Mouse (Mus musculus): ENCODE measurements around the gene Wdfy3. TPM values are rescaled to one million over a fixed set of nuclear protein-coding genes. Genes with fewer than 3 reads are reported as not detected.

Wdfy3 gene
- total and polyA plus RNA-seq, 2 experiments from 2014 or later: 5.2 to 25.8 TPM

GRCm38 (mm10) chr5:101861786-101862571, 207.7 kb downstream of the Wdfy3 start:
- ATAC-seq (ENCODE audit: insufficient read depth, low read depth) (no peak), DNase-seq (ENCODE audit: low spot score) (no peak)
- Histone ChIP-seq H3K27ac (ENCODE audit: low read depth) (no peak overlapping the region), H3K4me1 (ENCODE audit: control insufficient read depth, insufficient read depth) (no peaks in the 10 kb centered on the region), H3K9ac (replicated peaks; ENCODE audit: low read depth, low read length) (no peak overlapping the region), H3K4me3 (ENCODE audit: low read depth, low read length) (no peak overlapping the region), H3K36me3 (replicated peaks; ENCODE audit: control insufficient read depth, insufficient read depth, low read length) (peaks cover 78% of the 10 kb centered on the region), H3K9me3 (replicated peaks; ENCODE audit: control insufficient read depth, low read length) (no peaks in the 10 kb centered on the region), H3K4me2 (ENCODE audit: low read depth, low read length) (no peak overlapping the region), H3K27me3 (ENCODE audit: control insufficient read depth, insufficient read depth, low read length) (no peaks in the 10 kb centered on the region)
- WGBS: 86% methylated on average over 18 of the region's 18 CpGs
- TF ChIP-seq CTCF (IDR thresholded peaks at IDR 0.05; ENCODE audit: low read depth) (no peak), EP300 (IDR thresholded peaks at IDR 0.05; ENCODE audit: low read depth) (no peak)

GRCm38 (mm10) chr5:101858891-101859436, 210.8 kb downstream of the Wdfy3 start:
- no peak overlapping the region for H3K9ac ChIP-seq (replicated peaks; ENCODE audit: low read depth, low read length)
- H3K4me2 ChIP-seq (ENCODE audit: low read depth, low read length): no peak overlapping the region
- no peaks in the 10 kb centered on the region for H3K9me3 ChIP-seq (replicated peaks; ENCODE audit: control insufficient read depth, low read length)
- 89% methylated on average over 10 of the region's 10 CpGs for WGBS
- DNase-seq (ENCODE audit: low spot score): no peak
- no peaks in the 10 kb centered on the region for H3K27me3 ChIP-seq (ENCODE audit: control insufficient read depth, insufficient read depth, low read length)
- ATAC-seq (ENCODE audit: insufficient read depth, low read depth): no peak
- H3K27ac ChIP-seq (ENCODE audit: low read depth): no peak overlapping the region
- no peak for TF ChIP-seq EP300 (IDR thresholded peaks at IDR 0.05; ENCODE audit: low read depth)
- TF ChIP-seq CTCF (IDR thresholded peaks at IDR 0.05; ENCODE audit: low read depth): no peak
- no peak overlapping the region for H3K4me3 ChIP-seq (ENCODE audit: low read depth, low read length)
- no peaks in the 10 kb centered on the region for H3K4me1 ChIP-seq (ENCODE audit: control insufficient read depth, insufficient read depth)
- peaks cover 78% of the 10 kb centered on the region for H3K36me3 ChIP-seq (replicated peaks; ENCODE audit: control insufficient read depth, insufficient read depth, low read length)

GRCm38 (mm10) chr5:101855475-101855874, 214.2 kb downstream of the Wdfy3 start:
- Histone ChIP-seq H3K27ac (ENCODE audit: low read depth) (no peak overlapping the region), H3K9ac (replicated peaks; ENCODE audit: low read depth, low read length) (no peak overlapping the region), H3K27me3 (ENCODE audit: control insufficient read depth, insufficient read depth, low read length) (no peaks in the 10 kb centered on the region), H3K4me3 (ENCODE audit: low read depth, low read length) (no peak overlapping the region), H3K4me1 (ENCODE audit: control insufficient read depth, insufficient read depth) (no peaks in the 10 kb centered on the region), H3K36me3 (replicated peaks; ENCODE audit: control insufficient read depth, insufficient read depth, low read length) (peaks cover 78% of the 10 kb centered on the region), H3K9me3 (replicated peaks; ENCODE audit: control insufficient read depth, low read length) (no peaks in the 10 kb centered on the region), H3K4me2 (ENCODE audit: low read depth, low read length) (no peak overlapping the region)
- ATAC-seq (ENCODE audit: insufficient read depth, low read depth) (no peak), DNase-seq (ENCODE audit: low spot score) (no peak)
- no peak for TF ChIP-seq CTCF (IDR thresholded peaks at IDR 0.05; ENCODE audit: low read depth)
- TF ChIP-seq EP300 (IDR thresholded peaks at IDR 0.05; ENCODE audit: low read depth): no peak
- WGBS: 92% methylated on average over 16 of the region's 16 CpGs

- TF ChIP-seq EP300 (IDR thresholded peaks at IDR 0.05; ENCODE audit: low read depth) (no peak), CTCF (IDR thresholded peaks at IDR 0.05; ENCODE audit: low read depth) (no peak)
- peaks cover 82% of the 10 kb centered on the region for H3K36me3 ChIP-seq (replicated peaks; ENCODE audit: control insufficient read depth, insufficient read depth, low read length)
- ATAC-seq (ENCODE audit: insufficient read depth, low read depth): no peak
- H3K4me2 ChIP-seq (ENCODE audit: low read depth, low read length): no peak overlapping the region
- H3K9ac ChIP-seq (replicated peaks; ENCODE audit: low read depth, low read length): no peak overlapping the region
- H3K4me1 ChIP-seq (ENCODE audit: control insufficient read depth, insufficient read depth): no peaks in the 10 kb centered on the region
- no peaks in the 10 kb centered on the region for H3K9me3 ChIP-seq (replicated peaks; ENCODE audit: control insufficient read depth, low read length)
- H3K4me3 ChIP-seq (ENCODE audit: low read depth, low read length): no peak overlapping the region
- DNase-seq (ENCODE audit: low spot score): no peak
- no peak overlapping the region for H3K27ac ChIP-seq (ENCODE audit: low read depth)
- 82% methylated on average over 7 of the region's 7 CpGs for WGBS
- no peaks in the 10 kb centered on the region for H3K27me3 ChIP-seq (ENCODE audit: control insufficient read depth, insufficient read depth, low read length)
Observed at GRCm38 (mm10) chr5:101854667-101855066, 215.1 kb downstream of the Wdfy3 start.

GRCm38 (mm10) chr5:101854100-101854499, 215.6 kb downstream of the Wdfy3 start:
- no peaks in the 10 kb centered on the region for H3K4me1 ChIP-seq (ENCODE audit: control insufficient read depth, insufficient read depth)
- H3K9me3 ChIP-seq (replicated peaks; ENCODE audit: control insufficient read depth, low read length): no peaks in the 10 kb centered on the region
- no peak for ATAC-seq (ENCODE audit: insufficient read depth, low read depth)
- H3K27me3 ChIP-seq (ENCODE audit: control insufficient read depth, insufficient read depth, low read length): no peaks in the 10 kb centered on the region
- DNase-seq (ENCODE audit: low spot score): no peak
- no peak overlapping the region for H3K9ac ChIP-seq (replicated peaks; ENCODE audit: low read depth, low read length)
- no peak overlapping the region for H3K27ac ChIP-seq (ENCODE audit: low read depth)
- H3K4me2 ChIP-seq (ENCODE audit: low read depth, low read length): no peak overlapping the region
- 94% methylated on average over 11 of the region's 11 CpGs for WGBS
- H3K36me3 ChIP-seq (replicated peaks; ENCODE audit: control insufficient read depth, insufficient read depth, low read length): peaks cover 82% of the 10 kb centered on the region
- TF ChIP-seq CTCF (IDR thresholded peaks at IDR 0.05; ENCODE audit: low read depth) (no peak), EP300 (IDR thresholded peaks at IDR 0.05; ENCODE audit: low read depth) (no peak)
- H3K4me3 ChIP-seq (ENCODE audit: low read depth, low read length): no peak overlapping the region

All from heart, postnatal 0 days (tissue).